Mouse (Mus musculus) v-Abl transformed pro-B cells (cell line): Measurements from ENCODE around the gene Rnf43.

Source experiments
- in situ Hi-C, 2 experiments: fragments of 400-800 bp; cut with MboI; formaldehyde crosslinking; loops; one replicate each; pipeline ENCODE4 v1.15.1; 2025; ENCODE audit not compliant: unreplicated experiment in 2 of 2

The Rnf43 gene

GRCm38 (mm10) chr11:87673282-87673681 lies 10.8 kb downstream of the Rnf43 start:
- in situ Hi-C loops, result no loop called here

GRCm38 (mm10) chr11:87675606-87676005 lies 13.1 kb downstream of the Rnf43 start:
- in situ Hi-C loops, result no loop called here

- in situ Hi-C loops, result no loop called here
These were observed 15.2 kb downstream of the Rnf43 start for GRCm38 (mm10) chr11:87677756-87678155.

- in situ Hi-C loops, result no loop called here
These were observed 16.0 kb downstream of the Rnf43 start for GRCm38 (mm10) chr11:87678545-87678944.

- in situ Hi-C loops, result no loop called here
These were observed 16.5 kb downstream of the Rnf43 start for GRCm38 (mm10) chr11:87678976-87679375.

GRCm38 (mm10) chr11:87680786-87681185 lies 18.3 kb downstream of the Rnf43 start:
- in situ Hi-C loops, result no loop called here

- in situ Hi-C loops, result no loop called here
These were observed 19.6 kb downstream of the Rnf43 start for GRCm38 (mm10) chr11:87682096-87682495.

- in situ Hi-C loops, result no loop called here
These were observed 20.5 kb downstream of the Rnf43 start for GRCm38 (mm10) chr11:87682838-87683571.

- in situ Hi-C loops, result no loop called here
These were observed 23.9 kb downstream of the Rnf43 start for GRCm38 (mm10) chr11:87686407-87686806.

- in situ Hi-C loops, result no loop called here
These were observed 25.0 kb downstream of the Rnf43 start for GRCm38 (mm10) chr11:87687246-87688225.

- in situ Hi-C loops, result no loop called here
These were observed 26.1 kb downstream of the Rnf43 start for GRCm38 (mm10) chr11:87688478-87689203.

- in situ Hi-C loops, result no loop called here
These were observed 26.9 kb downstream of the Rnf43 start for GRCm38 (mm10) chr11:87689402-87689808.

- in situ Hi-C loops, result no loop called here
These were observed 27.7 kb downstream of the Rnf43 start for GRCm38 (mm10) chr11:87690054-87690740.

GRCm38 (mm10) chr11:87697131-87697682 lies 34.7 kb downstream of the Rnf43 start:
- in situ Hi-C loops, result no loop called here

- in situ Hi-C loops, result no loop called here
These were observed 35.6 kb downstream of the Rnf43 start for GRCm38 (mm10) chr11:87698126-87698525.

GRCm38 (mm10) chr11:87701108-87701507 lies 38.6 kb downstream of the Rnf43 start:
- in situ Hi-C loops, result no loop called here

- in situ Hi-C loops, result no loop called here
These were observed 39.5 kb downstream of the Rnf43 start for GRCm38 (mm10) chr11:87701877-87702620.

- in situ Hi-C loops, result no loop called here
These were observed 41.1 kb downstream of the Rnf43 start for GRCm38 (mm10) chr11:87703654-87704053.

GRCm38 (mm10) chr11:87704289-87704688 lies 41.8 kb downstream of the Rnf43 start:
- in situ Hi-C loops, result no loop called here
